Mouse (Mus musculus): Measurements from ENCODE around the gene Mapk3.

DNA sequence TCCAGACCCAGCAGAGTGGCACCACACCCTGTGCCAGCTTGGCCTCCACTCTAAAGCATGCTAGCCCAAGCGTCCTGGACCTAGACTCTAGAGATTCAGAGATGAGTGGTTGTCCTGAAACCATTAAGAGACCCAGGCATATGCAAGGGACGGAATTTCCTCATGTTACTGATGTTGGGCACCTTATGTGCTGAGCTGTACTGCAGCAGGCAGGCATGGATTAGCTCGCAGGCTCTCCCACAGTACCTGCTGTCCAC lies 16.5 kb downstream of the Mapk3 start:
- no peak for TF ChIP-seq CTCF (IDR thresholded peaks at IDR 0.05; ENCODE audit: extremely low read depth, insufficient read length, insufficient replicate concordance, low read depth, low read length)
- no peak for TF ChIP-seq POLR2A (IDR thresholded peaks at IDR 0.05; ENCODE audit: low read depth, low read length)

Measured in small intestine, adult 2 months (tissue).